Mouse (Mus musculus): ENCODE results near the gene Anxa2. TPM values are rescaled to one million over a fixed set of nuclear protein-coding genes. Genes with fewer than 3 reads are reported as not detected.

The Anxa2 gene
- polyA plus RNA-seq, 1 experiment from 2014 or later, result 474 TPM

GRCm38 (mm10) chr9:69458982-69459381 lies 5.6 kb downstream of the Anxa2 start:
- no peak overlapping the region for H3K4me3 ChIP-seq (ENCODE audit: low read depth, low read length)
- TF ChIP-seq CTCF (IDR thresholded peaks at IDR 0.05; ENCODE audit: low read depth), result no peak
- no peaks in the 10 kb centered on the region for H3K27me3 ChIP-seq (ENCODE audit: insufficient read depth, low read length)
- 28% methylated on average over 2 of the region's 2 CpGs for WGBS
- peaks cover 47% of the 10 kb centered on the region for H3K4me1 ChIP-seq (ENCODE audit: insufficient read depth)
- no peak overlapping the region for H3K9ac ChIP-seq
- DNase-seq, result peak; percentile 63
- H3K27ac ChIP-seq (ENCODE audit: low read depth), result peak overlapping the region; percentile 64
- peaks cover 8% of the 10 kb centered on the region; the same call in 1 of the 2 replicates for H3K36me3 ChIP-seq (ENCODE audit: insufficient read depth)
- no peak overlapping the region for H3K4me2 ChIP-seq
- peak; percentile 45 for ATAC-seq (ENCODE audit: insufficient read depth)
- no peaks in the 10 kb centered on the region for H3K9me3 ChIP-seq (ENCODE audit: low read depth, low read length)

DNA sequence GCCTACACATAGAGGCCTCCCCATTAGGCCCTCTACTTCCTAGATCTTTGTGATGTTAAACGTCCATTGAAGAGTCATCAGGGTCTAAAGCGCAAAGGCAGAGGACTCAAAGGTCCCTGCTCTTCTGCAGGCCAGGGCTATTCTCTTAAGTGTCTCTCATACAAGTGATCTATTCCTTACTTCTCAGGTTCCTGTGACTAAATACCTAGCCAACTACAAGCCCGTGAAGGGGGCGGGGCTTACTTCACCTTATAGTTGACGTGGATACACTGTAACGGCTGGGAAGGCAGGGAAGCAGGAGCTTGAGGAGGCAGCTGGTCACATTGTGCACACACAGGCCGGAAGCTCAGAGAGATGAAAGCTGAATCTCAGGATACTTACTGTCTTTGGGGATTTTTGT lies 6.5 kb downstream of the Anxa2 start:
- Histone ChIP-seq H3K9me3 (ENCODE audit: low read depth, low read length) (no peaks in the 10 kb centered on the region), H3K4me1 (ENCODE audit: insufficient read depth) (peaks cover 45% of the 10 kb centered on the region), H3K4me3 (ENCODE audit: low read depth, low read length) (no peak overlapping the region), H3K27ac (ENCODE audit: low read depth) (peak overlapping the region; percentile 64), H3K9ac (no peak overlapping the region), H3K27me3 (ENCODE audit: insufficient read depth, low read length) (no peaks in the 10 kb centered on the region), H3K4me2 (no peak overlapping the region), H3K36me3 (ENCODE audit: insufficient read depth) (peaks cover 9% of the 10 kb centered on the region)
- ATAC-seq (ENCODE audit: insufficient read depth) (no peak), DNase-seq (no peak)
- TF ChIP-seq CTCF (IDR thresholded peaks at IDR 0.05; ENCODE audit: low read depth), result no peak
- WGBS, result 75% methylated on average over 7 of the region's 7 CpGs

DNA sequence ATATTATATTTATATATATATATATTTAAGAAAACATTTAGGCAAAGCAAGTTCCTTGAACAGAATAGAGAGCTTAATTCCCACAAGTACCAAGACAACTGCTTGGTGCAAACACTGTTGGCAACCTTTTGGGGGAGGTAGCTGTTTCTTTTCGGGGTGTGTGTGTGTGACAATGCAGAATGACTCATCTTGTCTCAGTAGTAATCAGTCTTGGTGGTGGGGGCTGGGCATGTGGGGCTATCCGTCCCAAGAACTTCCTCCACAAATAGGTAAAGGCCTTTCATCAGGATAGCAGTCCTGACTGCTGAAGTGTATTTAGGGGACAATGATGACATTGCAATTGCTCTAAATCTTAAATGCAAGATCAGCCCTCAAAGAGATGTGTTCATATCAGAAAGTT lies 9.6 kb downstream of the Anxa2 start:
- DNase-seq (no peak), ATAC-seq (ENCODE audit: insufficient read depth) (no peak)
- Histone ChIP-seq H3K27me3 (ENCODE audit: insufficient read depth, low read length) (no peaks in the 10 kb centered on the region), H3K36me3 (ENCODE audit: insufficient read depth) (peaks cover 38% of the 10 kb centered on the region), H3K4me2 (no peak overlapping the region), H3K9me3 (ENCODE audit: low read depth, low read length) (no peaks in the 10 kb centered on the region), H3K4me3 (ENCODE audit: low read depth, low read length) (no peak overlapping the region), H3K27ac (ENCODE audit: low read depth) (no peak overlapping the region), H3K9ac (no peak overlapping the region), H3K4me1 (ENCODE audit: insufficient read depth) (peaks cover 31% of the 10 kb centered on the region)
- TF ChIP-seq CTCF (IDR thresholded peaks at IDR 0.05; ENCODE audit: low read depth), result no peak
- WGBS, result 79% methylated on average over 2 of the region's 2 CpGs

- no peak overlapping the region for H3K9ac ChIP-seq
- WGBS, result 54% methylated on average over 6 of the region's 6 CpGs
- H3K9me3 ChIP-seq (ENCODE audit: low read depth, low read length), result no peaks in the 10 kb centered on the region
- H3K4me2 ChIP-seq, result no peak overlapping the region
- H3K4me3 ChIP-seq (ENCODE audit: low read depth, low read length), result no peak overlapping the region
- H3K27me3 ChIP-seq (ENCODE audit: insufficient read depth, low read length), result no peaks in the 10 kb centered on the region
- H3K27ac ChIP-seq (ENCODE audit: low read depth), result no peak overlapping the region
- peaks cover 41% of the 10 kb centered on the region for H3K36me3 ChIP-seq (ENCODE audit: insufficient read depth)
- ATAC-seq (ENCODE audit: insufficient read depth), result no peak
- TF ChIP-seq CTCF (IDR thresholded peaks at IDR 0.05; ENCODE audit: low read depth), result no peak
- H3K4me1 ChIP-seq (ENCODE audit: insufficient read depth), result peaks cover 23% of the 10 kb centered on the region
- peak; percentile 44 for DNase-seq
Measured at GRCm38 (mm10) chr9:69464109-69464756, 10.8 kb downstream of the Anxa2 start.

GRCm38 (mm10) chr9:69466098-69466497 lies 12.7 kb downstream of the Anxa2 start:
- DNase-seq (no peak), ATAC-seq (ENCODE audit: insufficient read depth) (no peak)
- 52% methylated on average over 4 of the region's 4 CpGs for WGBS
- peaks cover 46% of the 10 kb centered on the region for H3K36me3 ChIP-seq (ENCODE audit: insufficient read depth)
- no peak for TF ChIP-seq CTCF (IDR thresholded peaks at IDR 0.05; ENCODE audit: low read depth)
- H3K27me3 ChIP-seq (ENCODE audit: insufficient read depth, low read length), result no peaks in the 10 kb centered on the region
- peaks cover 35% of the 10 kb centered on the region for H3K4me1 ChIP-seq (ENCODE audit: insufficient read depth)
- no peak overlapping the region for H3K9ac ChIP-seq
- H3K27ac ChIP-seq (ENCODE audit: low read depth), result peak overlapping the region; percentile 46; the same call in 1 of the 2 replicates
- no peak overlapping the region for H3K4me3 ChIP-seq (ENCODE audit: low read depth, low read length)
- no peak overlapping the region for H3K4me2 ChIP-seq
- no peaks in the 10 kb centered on the region for H3K9me3 ChIP-seq (ENCODE audit: low read depth, low read length)

- Histone ChIP-seq H3K4me1 (ENCODE audit: insufficient read depth) (peaks cover 42% of the 10 kb centered on the region), H3K4me2 (no peak overlapping the region), H3K27ac (ENCODE audit: low read depth) (peak overlapping the region; percentile 77), H3K4me3 (ENCODE audit: low read depth, low read length) (no peak overlapping the region), H3K9me3 (ENCODE audit: low read depth, low read length) (no peaks in the 10 kb centered on the region), H3K9ac (no peak overlapping the region), H3K27me3 (ENCODE audit: insufficient read depth, low read length) (no peaks in the 10 kb centered on the region), H3K36me3 (ENCODE audit: insufficient read depth) (peaks cover 40% of the 10 kb centered on the region)
- WGBS, result 44% methylated on average over 10 of the region's 10 CpGs
- ATAC-seq (ENCODE audit: insufficient read depth), result peak; percentile 18; the same call in 1 of the 2 replicates
- DNase-seq, result peak; percentile 74
- TF ChIP-seq CTCF (IDR thresholded peaks at IDR 0.05; ENCODE audit: low read depth), result no peak
Measured at GRCm38 (mm10) chr9:69467310-69467939, 14.0 kb downstream of the Anxa2 start.

DNA sequence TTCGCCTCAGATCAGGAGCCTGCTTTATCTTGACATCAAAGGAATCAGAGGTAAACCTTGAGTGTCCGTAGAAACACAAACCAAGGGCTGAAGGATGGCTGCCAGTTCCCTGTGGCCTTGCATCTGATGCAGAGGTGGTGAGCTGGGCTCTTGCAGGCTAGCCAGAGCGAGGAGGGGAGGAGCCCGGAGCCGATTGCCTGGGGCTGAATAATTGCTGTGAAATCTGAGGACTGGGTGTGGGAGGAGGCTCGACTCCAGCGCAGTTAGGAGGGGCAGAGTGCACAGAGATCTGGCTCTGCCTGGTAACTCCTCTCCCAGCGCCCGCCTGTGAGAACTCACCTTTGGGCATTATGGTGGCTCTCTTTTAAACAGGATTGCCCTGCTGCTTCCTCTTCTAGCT lies 15.6 kb downstream of the Anxa2 start:
- DNase-seq (peak; percentile 83), ATAC-seq (ENCODE audit: insufficient read depth) (peak; percentile 78)
- 13% methylated on average over 9 of the region's 9 CpGs for WGBS
- no peak overlapping the region for H3K4me2 ChIP-seq
- H3K36me3 ChIP-seq (ENCODE audit: insufficient read depth), result peaks cover 45% of the 10 kb centered on the region
- H3K9ac ChIP-seq, result no peak overlapping the region
- no peak overlapping the region for H3K4me3 ChIP-seq (ENCODE audit: low read depth, low read length)
- H3K27ac ChIP-seq (ENCODE audit: low read depth), result peak overlapping the region; percentile 67; the same call in 1 of the 2 replicates
- H3K9me3 ChIP-seq (ENCODE audit: low read depth, low read length), result no peaks in the 10 kb centered on the region
- H3K4me1 ChIP-seq (ENCODE audit: insufficient read depth), result peaks cover 46% of the 10 kb centered on the region
- no peaks in the 10 kb centered on the region for H3K27me3 ChIP-seq (ENCODE audit: insufficient read depth, low read length)
- TF ChIP-seq CTCF (IDR thresholded peaks at IDR 0.05; ENCODE audit: low read depth), result no peak

Data from lung, embryonic 14.5 days (tissue).